Mouse (Mus musculus) heart, adult 2 months (tissue): Measurements from ENCODE around the gene Bcl2l12.

Experiments used
- CTCF ChIP-seq: fragments of 200-600 bp; IDR thresholded peaks from 2 replicates; pipeline ENCODE4 v1.8.1; 2022; ENCODE audit warnings: antibody characterized with exemption, mild to moderate bottlenecking, moderate library complexity
- EP300 ChIP-seq: fragments of 200-500 bp; IDR thresholded peaks from 2 replicates; pipeline ENCODE4 v1.6.1; 2011; ENCODE audit warnings: low read depth, low read length, control low read depth; ENCODE audit not compliant: insufficient read depth
- POLR2A ChIP-seq: fragments of 200-500 bp; IDR thresholded peaks from 2 replicates; pipeline ENCODE4 v1.6.1; 2011; ENCODE audit warnings: mild to moderate bottlenecking, low read depth, low read length, control low read depth; ENCODE audit not compliant: insufficient read depth

- no peak for TF ChIP-seq CTCF
- peak; percentile 98 for TF ChIP-seq POLR2A
- no peak for TF ChIP-seq EP300
Measured at GRCm38 (mm10) chr7:44997231-44997939, 1.1 kb downstream of the Bcl2l12 start, which contains the start of gene Irf3.
